Mouse (Mus musculus) urinary bladder, postnatal 25 days (tissue): ENCODE results near the gene Mtfr1l.
"Not testable (repeated sequence)": the region's sequence is repeated elsewhere in the genome, so short reads cannot be mapped to it uniquely, and the experiment has no call there.

ENCODE experiments used
- DNase-seq: peaks from one replicate; pipeline ENCODE4 v3.0.0; 2022; ENCODE audit warnings: low spot score

The Mtfr1l gene

GRCm38 (mm10) chr4:134516981-134517380 is 18.2 kb downstream of the Mtfr1l start:
- no peak for DNase-seq

- no peak for DNase-seq
These were observed 19.6 kb downstream of the Mtfr1l start for GRCm38 (mm10) chr4:134515614-134516013.

- DNase-seq, result no peak
These were observed 20.8 kb downstream of the Mtfr1l start for GRCm38 (mm10) chr4:134514309-134514930.

- peak; percentile 69 for DNase-seq
These were observed 22.4 kb downstream of the Mtfr1l start for GRCm38 (mm10) chr4:134512798-134513197.

GRCm38 (mm10) chr4:134511730-134512129 is 23.5 kb downstream of the Mtfr1l start:
- no peak for DNase-seq

- DNase-seq, result peak; percentile 91
These were observed 24.3 kb downstream of the Mtfr1l start, which contains the start of gene Aunip for GRCm38 (mm10) chr4:134510845-134511411. Gene Aunip (plus strand): TSS chr4:134510999.

- DNase-seq, result no peak
These were observed 24.8 kb downstream of the Mtfr1l start for GRCm38 (mm10) chr4:134510396-134510795.

GRCm38 (mm10) chr4:134506713-134507112 is 28.5 kb downstream of the Mtfr1l start:
- DNase-seq, result no peak

GRCm38 (mm10) chr4:134505966-134506594 is 29.1 kb downstream of the Mtfr1l start:
- DNase-seq, result no peak

- no peak for DNase-seq
These were observed 29.8 kb downstream of the Mtfr1l start for GRCm38 (mm10) chr4:134505303-134505789.

- DNase-seq, result no peak
These were observed 31.4 kb downstream of the Mtfr1l start for GRCm38 (mm10) chr4:134503686-134504357.

GRCm38 (mm10) chr4:134501095-134501494 is 34.1 kb downstream of the Mtfr1l start:
- no peak for DNase-seq

- DNase-seq, result not testable (repeated sequence)
These were observed 36.2 kb downstream of the Mtfr1l start for GRCm38 (mm10) chr4:134498983-134499382.

GRCm38 (mm10) chr4:134497986-134498731 is 37.0 kb downstream of the Mtfr1l start:
- DNase-seq, result no peak

- DNase-seq, result no peak
These were observed 38.0 kb downstream of the Mtfr1l start for GRCm38 (mm10) chr4:134497223-134497622.

- peak; percentile 70 for DNase-seq
These were observed 38.5 kb downstream of the Mtfr1l start, which contains the start of gene Paqr7 for GRCm38 (mm10) chr4:134496595-134497210. Gene Paqr7 (plus strand): TSS chr4:134496697.

- no peak for DNase-seq
These were observed 39.7 kb downstream of the Mtfr1l start for GRCm38 (mm10) chr4:134495546-134495923.

- DNase-seq, result no peak
These were observed 40.2 kb downstream of the Mtfr1l start for GRCm38 (mm10) chr4:134494780-134495545.

- not testable (repeated sequence) for DNase-seq
These were observed 41.0 kb downstream of the Mtfr1l start for GRCm38 (mm10) chr4:134494161-134494560.

GRCm38 (mm10) chr4:134491716-134492115 is 43.5 kb downstream of the Mtfr1l start:
- peak; percentile 54 for DNase-seq
